8 mouse cellular contexts compared by ENCODE assay signal in the genomic region with DNA sequence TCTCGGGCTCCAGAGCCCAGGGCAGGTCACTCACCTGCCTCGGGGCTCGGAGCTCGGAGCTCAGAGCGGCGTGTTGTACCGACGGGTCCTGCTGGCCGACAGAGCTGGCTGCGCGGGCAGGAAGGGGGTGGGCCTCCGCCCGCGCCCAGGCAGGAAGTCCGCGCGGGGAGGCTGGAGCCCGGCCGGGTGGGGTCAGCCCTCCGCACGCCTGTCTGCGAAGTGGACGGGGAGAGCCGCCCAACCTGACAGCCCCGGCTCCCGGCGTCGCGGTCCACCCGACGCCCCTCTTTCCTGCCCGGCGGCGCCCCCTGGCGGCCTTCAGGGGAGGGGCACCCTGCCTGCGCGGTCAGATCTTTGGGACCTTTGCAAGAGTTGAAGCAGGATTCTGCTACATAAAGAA. TPM values are rescaled to one million over a fixed set of nuclear protein-coding genes. Genes with fewer than 3 reads are reported as not detected.
A peak's percentile ranks its signal among the peaks of the same experiment; 100 is the strongest.
DNase-seq lines count a peak whose midpoint lies in the region; ATAC-seq and TF ChIP-seq lines count a peak whose summit lies in the region.

No protein-coding gene starts in this region.

- peaks cover 20% of the 10 kb centered on the region for H3K4me1 ChIP-seq in E14TG2a.4 (replicated peaks; ENCODE audit: low read depth, low read length)
- no peaks in the 10 kb centered on the region for H3K4me1 ChIP-seq in forebrain, embryonic 14.5 days (ENCODE audit: control insufficient read depth, insufficient read depth, low read length)

- peak; percentile 91 for DNase-seq in adrenal gland, postnatal 10 days
- peak; percentile 46 for DNase-seq in forebrain, embryonic 14.5 days (ENCODE audit: low spot score)
- peak; percentile 93 for DNase-seq in heart, postnatal 4 days
- DNase-seq in layer of hippocampus, postnatal 10 days (ENCODE audit: low spot score in 2 of 2): peak; percentile 69 to 75
- DNase-seq in right cerebral cortex, postnatal 10 days (ENCODE audit: low spot score in 2 of 2): peak; percentile 55
- peak; percentile 84 for DNase-seq in urinary bladder, postnatal 14 days (ENCODE audit: low spot score)

- H3K27ac ChIP-seq in forebrain, embryonic 14.5 days (ENCODE audit: low read depth, low read length): no peak overlapping the region

- ATAC-seq in forebrain, embryonic 14.5 days: peak; percentile 47; the same call in 1 of the 2 replicates
- peak; percentile 80 for ATAC-seq in megakaryocyte, adult 5-6 weeks (ENCODE audit: poor library complexity, severe bottlenecking)

- peak overlapping the region; percentile 21; the same call in 1 of the 2 replicates for H3K9ac ChIP-seq in forebrain, embryonic 14.5 days (ENCODE audit: low read length)

- H3K4me2 ChIP-seq in forebrain, embryonic 14.5 days (ENCODE audit: low read length): peak overlapping the region; percentile 44

- peak overlapping the region; percentile 80 for H3K4me3 ChIP-seq in E14TG2a.4 (replicated peaks; ENCODE audit: low read length)
- H3K4me3 ChIP-seq in forebrain, embryonic 14.5 days (ENCODE audit: low read depth, low read length): peak overlapping the region; percentile 27

- no peaks in the 10 kb centered on the region for H3K9me3 ChIP-seq in E14TG2a.4 (ENCODE audit: low read length)
- H3K9me3 ChIP-seq in forebrain, embryonic 14.5 days (replicated peaks; ENCODE audit: control insufficient read depth, low read length): no peaks in the 10 kb centered on the region

- no peaks in the 10 kb centered on the region for H3K36me3 ChIP-seq in E14TG2a.4 (ENCODE audit: insufficient read depth, low read length)
- no peaks in the 10 kb centered on the region for H3K36me3 ChIP-seq in forebrain, embryonic 14.5 days (ENCODE audit: control insufficient read depth, insufficient read depth, low read length)

- TF ChIP-seq CTCF in E14TG2a.4 (conservative IDR thresholded peaks at IDR 0.05; ENCODE audit: low read length): peak; percentile 47

- 1% methylated on average over 30 of the region's 37 CpGs for WGBS in forebrain, embryonic 14.5 days

- peaks cover 89% of the 10 kb centered on the region for H3K27me3 ChIP-seq in E14TG2a.4 (ENCODE audit: insufficient read depth, low read length)
- H3K27me3 ChIP-seq in forebrain, embryonic 14.5 days (replicated peaks; ENCODE audit: control insufficient read depth, insufficient read depth, low read length): peaks cover 23% of the 10 kb centered on the region

RNA-seq across cellular contexts. Expression of a gene that starts 20.4 kb away (rescaled TPM):
- under 1 TPM; 0.24 to 0.58 TPM for total RNA-seq in adrenal gland, postnatal 10 days (2021)
- 0.13 and 0.62 TPM in 2 replicates for polyA plus RNA-seq in forebrain, embryonic 14.5 days (2014; fragmentation: Nextera tagmentation; extraction: Ambion mirVana)
- total RNA-seq in heart, postnatal 4 days (2021): under 1 TPM; 0.50 to 0.57 TPM
- total RNA-seq in layer of hippocampus, postnatal 10 days (2021): 1 to 10 TPM in 1 of 2 experiments, under 1 TPM in 1; 0.80 to 2.3 TPM
- not detected in 2 replicates for total RNA-seq in megakaryocyte, adult 5-6 weeks (2015)
- 0.04 TPM in 1 of 2 replicates, not detected in the other for total RNA-seq in megakaryocyte, adult 5-6 weeks (2017)

RNA-seq across cellular contexts. Expression of a gene that starts 26.1 kb away (rescaled TPM):
- 10 to 100 TPM; 11.6 to 23.6 TPM for total RNA-seq in adrenal gland, postnatal 10 days (2021)
- polyA plus RNA-seq in forebrain, embryonic 14.5 days (2014; fragmentation: Nextera tagmentation; extraction: Ambion mirVana): 0.74 and 0.94 TPM in 2 replicates
- under 1 TPM; 0.09 to 0.10 TPM for total RNA-seq in heart, postnatal 4 days (2021)
- total RNA-seq in layer of hippocampus, postnatal 10 days (2021): under 1 TPM; 0.41 to 0.42 TPM
- not detected in 2 replicates for total RNA-seq in megakaryocyte, adult 5-6 weeks (2015)
- total RNA-seq in megakaryocyte, adult 5-6 weeks (2017): not detected in 2 replicates

RNA-seq across cellular contexts. Expression of a gene that starts 27.9 kb away (rescaled TPM):
- total RNA-seq in adrenal gland, postnatal 10 days (2021): 1 to 10 TPM in 1 of 2 experiments, under 1 TPM in 1; 0.99 to 2.7 TPM
- polyA plus RNA-seq in forebrain, embryonic 14.5 days (2014; fragmentation: Nextera tagmentation; extraction: Ambion mirVana): 0.62 and 0.66 TPM in 2 replicates
- under 1 TPM in 1 of 2 experiments, not detected in 1; 0.07 TPM for total RNA-seq in heart, postnatal 4 days (2021)
- under 1 TPM; 0.29 to 0.30 TPM for total RNA-seq in layer of hippocampus, postnatal 10 days (2021)
- not detected in 2 replicates for total RNA-seq in megakaryocyte, adult 5-6 weeks (2015)
- total RNA-seq in megakaryocyte, adult 5-6 weeks (2017): not detected in 2 replicates

RNA-seq across cellular contexts. Expression of a gene that starts 55.3 kb away (rescaled TPM):
- 10 to 100 TPM; 29.7 to 30.9 TPM for total RNA-seq in adrenal gland, postnatal 10 days (2021)
- 5.2 and 6.0 TPM in 2 replicates for polyA plus RNA-seq in forebrain, embryonic 14.5 days (2014; fragmentation: Nextera tagmentation; extraction: Ambion mirVana)
- 10 to 100 TPM; 24.8 to 26.1 TPM for total RNA-seq in heart, postnatal 4 days (2021)
- 1 to 10 TPM; 9.9 TPM for total RNA-seq in layer of hippocampus, postnatal 10 days (2021)
- 1.9 and 4.8 TPM in 2 replicates for total RNA-seq in megakaryocyte, adult 5-6 weeks (2015)
- 0.77 and 2.6 TPM in 2 replicates for total RNA-seq in megakaryocyte, adult 5-6 weeks (2017)

Comparison
In these comparisons a context has a peak if more than half of its experiments do, and no peak if none do; other contexts are left out.
1. RNA of a gene that starts 26.1 kb away (total RNA-seq): 11.6 to 23.6 TPM in adrenal gland, postnatal 10 days; 0.41 to 0.42 TPM in layer of hippocampus, postnatal 10 days, 0.09 to 0.10 TPM in heart, postnatal 4 days and not detected in megakaryocyte, adult 5-6 weeks; every median in the first group is over 4 times any median in the second.
2. Peak in every context shown above with its lines, with median percentiles within 50 percentile points of each other: DNase-seq.